19 mouse cellular contexts compared by ENCODE assay signal in genomic region chr6:38827435-38827834, GRCm38 (mm10). TPM values are rescaled to one million over a fixed set of nuclear protein-coding genes. Genes with fewer than 3 reads are reported as not detected.
DNase-seq lines count a peak whose midpoint lies in the region; ATAC-seq and TF ChIP-seq lines count a peak whose summit lies in the region.
"Had no signal": no experiment of that assay in that cellular context is flagged by ENCODE, and none has a peak within 500 bp of the region (broad histone marks: within the 10 kb centered on the region; RNA-seq: fewer than 3 reads in every experiment).

No protein-coding gene starts in this region.

- TF ChIP-seq EP300 in CH12.LX (IDR thresholded peaks at IDR 0.05; ENCODE audit: low read length): no peak
- no peak for TF ChIP-seq EP300 in liver, postnatal 0 days (IDR thresholded peaks at IDR 0.05; ENCODE audit: low read depth)

- no peak overlapping the region for H3K27ac ChIP-seq in CH12.LX (ENCODE audit: insufficient read depth, low read depth)
- H3K27ac ChIP-seq in intestine, embryonic 15.5 days: no peak overlapping the region
- H3K27ac ChIP-seq in liver, postnatal 0 days (ENCODE audit: low read depth): peak overlapping the region; percentile 34
- H3K27ac ChIP-seq: embryonic facial prominence, embryonic 13.5 days; hindbrain, embryonic 14.5 days; kidney, embryonic 15.5 days had no signal

- dilution Hi-C loops in CH12.LX (cut with MboI; ENCODE audit: extremely low pct_ligation_motif_present, extremely low pct_unique_long_range_greater_than_20kb, low sequenced_read_pairs): no loop called here

- WGBS in intestine, embryonic 15.5 days: 64% methylated on average over 5 of the region's 5 CpGs
- 67% methylated on average over 5 of the region's 5 CpGs for WGBS in liver, postnatal 0 days (ENCODE audit: insufficient replicate concordance)

- in situ Hi-C loops in CH12.LX (cut with MboI; ENCODE audit: low pct_ligation_motif_present, low pct_unique_long_range_greater_than_20kb, low sequenced_read_pairs): no loop called here

- no peaks in the 10 kb centered on the region for H3K36me3 ChIP-seq in CH12.LX (replicated peaks in 1 of 2; ENCODE audit: control insufficient read depth in 1 of 2, insufficient read depth in 1 of 2, low read length in 1 of 2)
- no peaks in the 10 kb centered on the region for H3K36me3 ChIP-seq in intestine, embryonic 15.5 days
- peaks cover 15% of the 10 kb centered on the region for H3K36me3 ChIP-seq in liver, postnatal 0 days (replicated peaks; ENCODE audit: insufficient read depth, low read length)

- DNase-seq in kidney, adult 11 months: peak; percentile 36
- DNase-seq in kidney, postnatal 14 days: no peak
- DNase-seq in CH12.LX (ENCODE audit: extremely low read depth): no peak
- DNase-seq in liver, postnatal 0 days: no peak
- no peak for DNase-seq in cerebellum, adult 9-10 months
- DNase-seq in cerebellum, adult 11-12 months: no peak
- DNase-seq in left cerebral cortex, postnatal 14 days (ENCODE audit: low spot score in 2 of 2): no peak
- DNase-seq: B cell, adult 2 months; cerebellum, adult 9-11 months; gastrocnemius, postnatal 10 days; heart, postnatal 14 days; left cerebral cortex, postnatal 4 days; lung, embryonic 14.5 days; thymus, adult 2 months had no signal

- H3K79me2 ChIP-seq in CH12.LX (replicated peaks; ENCODE audit: control insufficient read depth, extremely low read depth, insufficient read depth, poor library complexity, severe bottlenecking): no peaks in the 10 kb centered on the region

- H3K27me3 ChIP-seq in CH12.LX (replicated peaks): no peaks in the 10 kb centered on the region
- H3K27me3 ChIP-seq in intestine, embryonic 15.5 days (replicated peaks): no peaks in the 10 kb centered on the region
- H3K27me3 ChIP-seq in liver, postnatal 0 days (ENCODE audit: insufficient read depth, low read length): no peaks in the 10 kb centered on the region
- H3K27me3 ChIP-seq: embryonic facial prominence, embryonic 13.5 days; kidney, embryonic 15.5 days had no signal

- TF ChIP-seq POLR2A in CH12.LX (IDR thresholded peaks at IDR 0.05; ENCODE audit: low read depth, low read length): no peak

- H3K4me3 ChIP-seq in CH12.LX (replicated peaks in 1 of 3; ENCODE audit: low read depth in 2 of 3, low read length in 2 of 3, poor library complexity in 1 of 3): no peak overlapping the region
- H3K4me3 ChIP-seq in intestine, embryonic 15.5 days (replicated peaks): no peak overlapping the region
- no peak overlapping the region for H3K4me3 ChIP-seq in liver, postnatal 0 days (ENCODE audit: low read depth, low read length)
- H3K4me3 ChIP-seq: embryonic facial prominence, embryonic 13.5 days; kidney, embryonic 15.5 days had no signal

- no peak; a peak in 1 of 4 replicates for TF ChIP-seq CTCF in CH12.LX (conservative IDR thresholded peaks at IDR 0.05 in 1 of 2, IDR thresholded peaks at IDR 0.05 in 1 of 2; ENCODE audit: low read depth in 2 of 2, low read length in 2 of 2)
- peak; percentile 47 for TF ChIP-seq CTCF in liver, postnatal 0 days (IDR thresholded peaks at IDR 0.05; ENCODE audit: low read depth)

- TF ChIP-seq RAD21 in CH12.LX (IDR thresholded peaks at IDR 0.05; ENCODE audit: low read depth, low read length): no peak; the same call in 1 of the 2 replicates

- H3K9me3 ChIP-seq in CH12.LX (replicated peaks; ENCODE audit: low read length): no peaks in the 10 kb centered on the region
- no peaks in the 10 kb centered on the region for H3K9me3 ChIP-seq in intestine, embryonic 15.5 days
- no peaks in the 10 kb centered on the region for H3K9me3 ChIP-seq in liver, postnatal 0 days (ENCODE audit: low read length)
- H3K9me3 ChIP-seq: embryonic facial prominence, embryonic 13.5 days; kidney, embryonic 15.5 days had no signal

- no peak overlapping the region for H3K9ac ChIP-seq in CH12.LX (ENCODE audit: insufficient read depth, low read depth)
- no peak overlapping the region for H3K9ac ChIP-seq in intestine, embryonic 15.5 days
- no peak overlapping the region for H3K9ac ChIP-seq in liver, postnatal 0 days (replicated peaks)
- H3K9ac ChIP-seq: embryonic facial prominence, embryonic 13.5 days; hindbrain, embryonic 14.5 days; kidney, embryonic 15.5 days; lung, embryonic 14.5 days had no signal

- no peak overlapping the region for H3K4me2 ChIP-seq in CH12.LX (ENCODE audit: insufficient read depth, low read depth, poor library complexity, severe bottlenecking)
- H3K4me2 ChIP-seq in intestine, embryonic 15.5 days (replicated peaks): no peak overlapping the region
- no peak overlapping the region for H3K4me2 ChIP-seq in liver, postnatal 0 days (ENCODE audit: low read depth, low read length)
- H3K4me2 ChIP-seq: embryonic facial prominence, embryonic 13.5 days; hindbrain, embryonic 14.5 days; kidney, embryonic 15.5 days; lung, embryonic 14.5 days had no signal

- no peaks in the 10 kb centered on the region for H3K4me1 ChIP-seq in CH12.LX (ENCODE audit: control insufficient read depth in 1 of 2, insufficient read depth in 2 of 2)
- 0 out of 2 replicates have a peak, but pooled peaks cover 6% of the 10 kb centered on the region for H3K4me1 ChIP-seq in intestine, embryonic 15.5 days (replicated peaks)
- peaks cover 47% of the 10 kb centered on the region for H3K4me1 ChIP-seq in liver, postnatal 0 days (ENCODE audit: insufficient read depth)

- intact Hi-C loops in left cerebral cortex, postnatal 14 days (cut with DNase I): no loop called here

- ATAC-seq in intestine, embryonic 15.5 days: peak; percentile 41
- ATAC-seq in liver, postnatal 0 days: peak; percentile 56
- ATAC-seq: midbrain, embryonic 16.5 days had no signal

TF ChIP-seq in CH12.LX, 34 proteins besides CTCF, POLR2A, EP300 and RAD21:
- TF ChIP-seq SMC3 (IDR thresholded peaks at IDR 0.05; ENCODE audit: low read depth, low read length): peak; percentile 7; the same call in 1 of the 2 replicates
- no peak for TF ChIP-seq GABPA (IDR thresholded peaks at IDR 0.05; ENCODE audit: insufficient replicate concordance, low read depth, low read length)
TF ChIP-seq in CH12.LX: peak in this region for 1.

RNA-seq across cellular contexts. Expression of gene Tbxas1, which starts 47.8 kb away (rescaled TPM):
- total RNA-seq in CH12.LX (2012; rRNA removed) (not detected in 2 replicates), CH12.LX (2014; rRNA removed) (not detected in 2 replicates)
- polyA plus RNA-seq in CH12.LX (2012; ENCODE audit: insufficient read length, low read depth): not detected in 2 replicates
- polyA plus RNA-seq in intestine, embryonic 15.5 days (2015; fragmentation: Nextera tagmentation; extraction: Ambion mirVana): 3.4 and 4.0 TPM in 2 replicates
- 10.3 and 10.6 TPM in 2 replicates for polyA plus RNA-seq in liver, postnatal 0 days (2015; fragmentation: Nextera tagmentation; extraction: Ambion mirVana)
- total RNA-seq in left cerebral cortex, postnatal 14 days (2021): 1 to 10 TPM; 2.9 to 3.0 TPM

RNA-seq across cellular contexts. Expression of gene Hipk2, which starts 48.5 kb away (rescaled TPM):
- total RNA-seq in CH12.LX (2012; rRNA removed) (1.8 and 2.6 TPM in 2 replicates), CH12.LX (2014; rRNA removed) (1.6 and 1.8 TPM in 2 replicates)
- polyA plus RNA-seq in CH12.LX (2012; ENCODE audit: insufficient read length, low read depth): 4.2 and 5.3 TPM in 2 replicates
- polyA plus RNA-seq in intestine, embryonic 15.5 days (2015; fragmentation: Nextera tagmentation; extraction: Ambion mirVana): 20.2 and 23.3 TPM in 2 replicates
- 9.6 and 9.7 TPM in 2 replicates for polyA plus RNA-seq in liver, postnatal 0 days (2015; fragmentation: Nextera tagmentation; extraction: Ambion mirVana)
- 10 to 100 TPM; 48.3 to 52.3 TPM for total RNA-seq in left cerebral cortex, postnatal 14 days (2021)
